Mouse (Mus musculus) hindbrain, embryonic 15.5 days (tissue): ENCODE measurements at regions not wholly inside any gene's neighbourhood (a gene's known extent, or its start where the extent isn't known, plus 50 kb on each side); places are given as distances from the start of the nearest gene placed in this dataset.

Experiments used
- ATAC-seq: fragments of 200-750 bp; cut with Nextera tagmentation; 2 replicates; pipeline ENCODE4 v1.8.0; 2017; ENCODE audit warnings: low read depth, moderate number of reproducible peaks, moderate TSS enrichment; ENCODE audit not compliant: low FRiP score
- H3K27ac ChIP-seq: fragments of 300-500 bp; sonication (generic); replicated peaks from 2 replicates; pipeline ENCODE4 v1.5.1; 2015; ENCODE audit warnings: mild to moderate bottlenecking, inconsistent platforms
- H3K27me3 ChIP-seq: fragments of 300-500 bp; sonication (generic); 2 replicates; pipeline ENCODE4 v1.6.1; 2015; ENCODE audit warnings: control low read depth, inconsistent platforms
- H3K36me3 ChIP-seq: fragments of 300-500 bp; sonication (generic); 2 replicates; pipeline ENCODE4 v1.6.1; 2015; ENCODE audit warnings: control low read depth, inconsistent platforms
- H3K4me1 ChIP-seq: fragments of 300-500 bp; sonication (generic); replicated peaks from 2 replicates; pipeline ENCODE4 v1.6.1; 2015; ENCODE audit warnings: control low read depth, inconsistent platforms
- H3K4me2 ChIP-seq: fragments of 300-500 bp; sonication (generic); 2 replicates; pipeline ENCODE4 v1.6.1; 2015; ENCODE audit warnings: moderate library complexity, mild to moderate bottlenecking, inconsistent platforms
- H3K4me3 ChIP-seq: fragments of 300-500 bp; sonication (generic); 2 replicates; pipeline ENCODE4 v1.5.1; 2015; ENCODE audit warnings: mild to moderate bottlenecking, inconsistent platforms
- H3K9ac ChIP-seq: fragments of 300-500 bp; sonication (generic); 2 replicates; pipeline ENCODE4 v1.6.1; 2015; ENCODE audit warnings: inconsistent platforms
- H3K9me3 ChIP-seq: fragments of 300-500 bp; sonication (generic); 2 replicates; pipeline ENCODE4 v1.6.1; 2016; ENCODE audit warnings: control low read depth, inconsistent platforms
- WGBS: fragments of 180-500 bp; shearing (Covaris S2); methylation state at CpG from one replicate; pipeline ENCODE4 v1.1.7; 2015; 5-methylcytosine and 5-hydroxymethylcytosine counted together

DNA sequence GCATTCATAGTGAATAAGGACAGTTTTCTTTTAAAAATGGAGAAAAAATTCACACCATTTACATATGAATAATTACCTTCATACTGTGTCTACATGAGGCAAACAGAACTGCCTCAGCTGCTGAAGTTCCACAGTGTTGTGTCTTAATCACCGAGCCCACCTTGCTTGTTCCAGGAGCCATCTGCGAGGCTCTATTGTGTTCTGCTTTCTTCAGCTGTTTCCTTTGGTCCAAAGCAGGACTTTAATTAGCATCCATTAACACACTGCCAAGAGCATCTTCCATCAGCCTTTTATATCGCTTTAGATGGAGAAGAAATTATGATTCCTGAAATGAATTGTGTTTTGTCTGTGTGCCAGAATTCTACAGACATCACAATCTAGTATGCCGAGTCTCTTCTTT is 3423.1 kb upstream of the Lrrc6 start:
- WGBS = 38% methylated on average over 4 of the region's 4 CpGs
- H3K9ac ChIP-seq = no peak overlapping the region
- no peak overlapping the region for H3K4me2 ChIP-seq
- H3K27me3 ChIP-seq = no peaks in the 10 kb centered on the region
- no peak overlapping the region for H3K27ac ChIP-seq
- H3K4me1 ChIP-seq = no peaks in the 10 kb centered on the region
- no peak overlapping the region for H3K4me3 ChIP-seq
- 0 out of 2 replicates have a peak, but pooled peaks have one; percentile 34 for ATAC-seq
- H3K36me3 ChIP-seq = no peaks in the 10 kb centered on the region
- no peaks in the 10 kb centered on the region for H3K9me3 ChIP-seq

DNA sequence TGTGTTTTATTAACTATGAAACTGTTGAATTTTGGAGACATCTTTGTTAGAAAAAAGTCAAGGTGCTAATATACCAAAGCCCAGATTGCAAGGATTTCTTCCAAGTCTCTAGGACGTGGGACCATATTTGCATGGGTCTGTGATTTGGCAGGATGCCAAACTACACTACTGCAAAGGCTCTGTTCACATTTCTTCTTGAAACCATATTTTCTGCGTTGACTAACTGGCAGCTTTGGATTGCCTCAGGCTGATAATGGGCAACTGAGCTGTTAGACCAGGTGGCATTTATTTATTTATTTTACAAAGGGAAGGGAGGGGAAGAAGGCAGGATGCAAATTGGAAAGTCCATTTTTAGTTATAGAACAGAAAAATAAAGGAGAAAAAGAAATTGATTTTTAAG is 3422.6 kb upstream of the Lrrc6 start:
- no peak overlapping the region for H3K9ac ChIP-seq
- H3K27me3 ChIP-seq = no peaks in the 10 kb centered on the region
- 18% methylated on average over 2 of the region's 2 CpGs for WGBS
- no peak overlapping the region for H3K27ac ChIP-seq
- no peak overlapping the region for H3K4me3 ChIP-seq
- no peaks in the 10 kb centered on the region for H3K36me3 ChIP-seq
- H3K4me2 ChIP-seq = no peak overlapping the region
- no peaks in the 10 kb centered on the region for H3K4me1 ChIP-seq
- 0 out of 2 replicates have a peak, but pooled peaks have one; percentile 34 for ATAC-seq
- H3K9me3 ChIP-seq = no peaks in the 10 kb centered on the region

DNA sequence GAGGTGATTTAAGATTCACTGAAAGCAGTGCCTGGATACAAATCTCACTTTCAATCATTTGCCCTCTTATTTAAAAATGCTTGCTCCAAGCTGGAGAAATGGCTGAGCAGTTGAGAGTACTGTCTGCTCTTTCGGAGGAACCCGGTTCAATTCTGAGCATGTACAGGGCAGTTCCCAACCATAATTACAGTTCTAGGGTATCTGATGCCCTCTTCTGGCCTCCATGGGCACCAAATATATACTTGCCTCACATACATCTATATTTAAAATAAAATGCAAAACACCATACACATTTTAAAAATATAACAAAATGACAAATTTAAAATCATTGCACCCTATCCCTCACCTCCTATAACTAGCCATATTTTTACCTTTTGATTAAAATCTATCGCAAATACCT is 3421.5 kb upstream of the Lrrc6 start:
- no peak for ATAC-seq
- no peaks in the 10 kb centered on the region for H3K9me3 ChIP-seq
- no peaks in the 10 kb centered on the region for H3K27me3 ChIP-seq
- H3K27ac ChIP-seq = no peak overlapping the region
- H3K36me3 ChIP-seq = no peaks in the 10 kb centered on the region
- WGBS = 75% methylated on average over 3 of the region's 3 CpGs
- H3K4me3 ChIP-seq = no peak overlapping the region
- H3K4me1 ChIP-seq = no peaks in the 10 kb centered on the region
- no peak overlapping the region for H3K4me2 ChIP-seq
- H3K9ac ChIP-seq = no peak overlapping the region

DNA sequence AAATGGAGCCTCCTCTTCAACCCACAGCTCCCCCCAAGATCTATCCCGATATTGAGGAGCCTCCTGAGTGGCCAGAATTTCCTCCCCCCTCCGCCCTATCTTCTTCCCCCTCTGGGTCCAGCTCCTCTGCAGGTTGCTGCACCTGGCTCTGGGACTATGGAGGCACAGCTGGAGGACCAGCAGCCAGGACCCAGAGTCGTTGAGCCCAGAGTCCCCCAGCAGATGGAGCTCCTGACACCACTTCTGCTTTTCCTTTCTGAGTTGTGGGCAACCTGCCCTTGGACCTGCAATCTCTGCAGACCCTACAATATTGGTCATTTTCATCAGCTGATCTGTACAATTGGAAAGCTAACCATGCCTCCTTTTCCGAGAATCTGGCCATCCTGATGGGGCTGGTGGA is 3385.1 kb upstream of the Lrrc6 start:
- no peak for ATAC-seq
- WGBS = 74% methylated on average over 4 of the region's 4 CpGs
- Histone ChIP-seq H3K9me3 (no peaks in the 10 kb centered on the region), H3K4me2 (no peak overlapping the region), H3K4me3 (no peak overlapping the region), H3K36me3 (no peaks in the 10 kb centered on the region), H3K27ac (no peak overlapping the region), H3K4me1 (no peaks in the 10 kb centered on the region), H3K9ac (no peak overlapping the region), H3K27me3 (no peaks in the 10 kb centered on the region)

DNA sequence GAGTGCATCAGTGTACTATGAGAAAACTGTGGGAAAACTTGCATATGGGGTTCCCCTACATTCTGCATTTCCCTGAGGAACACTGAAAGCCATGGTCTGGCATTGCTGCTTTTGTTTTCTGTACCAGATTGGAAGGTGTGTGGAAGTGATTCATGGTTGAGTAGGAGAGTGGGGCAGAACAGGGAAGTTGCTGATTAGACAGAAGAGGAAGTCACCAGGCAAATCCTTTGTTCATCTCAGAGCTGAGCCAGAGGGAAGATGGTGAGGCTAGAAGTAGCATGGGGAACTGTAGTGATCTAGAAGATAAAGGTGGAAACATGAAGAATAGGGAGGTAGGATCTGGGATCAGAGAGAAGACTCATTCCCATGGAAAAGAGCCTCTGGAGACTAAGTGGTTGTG is 3377.8 kb upstream of the Lrrc6 start:
- Histone ChIP-seq H3K9ac (no peak overlapping the region), H3K4me3 (no peak overlapping the region), H3K9me3 (no peaks in the 10 kb centered on the region), H3K36me3 (no peaks in the 10 kb centered on the region), H3K4me2 (no peak overlapping the region), H3K27me3 (no peaks in the 10 kb centered on the region), H3K27ac (no peak overlapping the region), H3K4me1 (no peaks in the 10 kb centered on the region)
- no peak for ATAC-seq

DNA sequence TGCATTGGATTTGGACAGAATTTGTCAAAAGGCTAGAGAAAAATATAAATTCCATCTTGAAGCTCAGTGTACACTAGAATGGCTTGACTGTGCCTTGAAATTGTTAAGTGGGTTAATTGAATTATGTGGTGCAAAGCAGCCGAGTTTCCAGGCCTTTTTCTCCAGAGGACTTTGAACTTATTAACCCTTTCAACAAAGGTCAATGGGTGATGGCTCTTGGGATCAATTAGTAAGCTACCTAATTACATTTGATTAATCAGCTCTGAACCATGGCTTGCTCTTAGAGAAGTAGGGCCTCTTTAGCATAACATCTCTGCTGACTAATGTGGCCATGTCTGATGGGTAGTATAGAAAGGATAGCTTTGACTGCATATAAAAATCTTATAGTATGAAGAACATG is 3352.8 kb upstream of the Lrrc6 start:
- no peaks in the 10 kb centered on the region for H3K27me3 ChIP-seq
- 16% methylated on average over 1 of the region's 1 CpGs for WGBS
- no peak overlapping the region for H3K9ac ChIP-seq
- no peak overlapping the region for H3K27ac ChIP-seq
- H3K9me3 ChIP-seq = no peaks in the 10 kb centered on the region
- no peaks in the 10 kb centered on the region for H3K4me1 ChIP-seq
- H3K4me2 ChIP-seq = no peak overlapping the region
- ATAC-seq = no peak
- no peaks in the 10 kb centered on the region for H3K36me3 ChIP-seq
- no peak overlapping the region for H3K4me3 ChIP-seq

DNA sequence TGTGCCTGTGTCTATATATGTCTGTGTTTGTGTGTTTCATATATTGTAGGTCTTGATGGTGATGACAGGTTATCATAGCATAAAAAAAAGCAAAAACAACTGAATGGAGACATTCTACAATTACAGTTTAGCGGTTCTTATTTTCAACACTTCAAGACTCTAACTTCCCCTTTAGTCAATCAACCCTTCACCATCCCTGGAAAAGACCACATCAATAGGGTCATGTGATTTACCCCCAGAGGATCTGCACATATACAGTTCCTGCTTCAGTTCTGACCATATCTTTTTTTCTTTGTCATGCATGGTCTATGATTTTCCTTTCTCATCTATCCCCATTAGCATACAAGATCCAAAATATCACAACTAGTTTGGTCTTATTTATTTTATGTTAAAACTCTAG is 3348.9 kb upstream of the Lrrc6 start:
- ATAC-seq = no peak
- WGBS = 95% methylated on average over 1 of the region's 1 CpGs
- no peak overlapping the region for H3K9ac ChIP-seq
- H3K4me3 ChIP-seq = no peak overlapping the region
- no peak overlapping the region for H3K4me2 ChIP-seq
- no peaks in the 10 kb centered on the region for H3K36me3 ChIP-seq
- no peaks in the 10 kb centered on the region for H3K9me3 ChIP-seq
- no peak overlapping the region for H3K27ac ChIP-seq
- no peaks in the 10 kb centered on the region for H3K27me3 ChIP-seq
- no peaks in the 10 kb centered on the region for H3K4me1 ChIP-seq
